Mouse (Mus musculus) liver, postnatal 0 days (tissue): ENCODE data around the gene Efna2.

Experiments
- CTCF ChIP-seq: sonication (generic); IDR thresholded peaks from 2 replicates; pipeline ENCODE4 v1.5.1; 2016; ENCODE audit warnings: antibody characterized with exemption, low read depth
- EP300 ChIP-seq: IDR thresholded peaks from 2 replicates; pipeline ENCODE4 v1.6.1; 2016; ENCODE audit warnings: antibody characterized with exemption, low read depth, mild to moderate bottlenecking

- TF ChIP-seq CTCF, result no peak
- no peak for TF ChIP-seq EP300
Observed at GRCm38 (mm10) chr10:80134421-80134820, 44.9 kb upstream of the Efna2 start.
